Mouse (Mus musculus) gastrocnemius, postnatal 10 days (tissue): Measurements from ENCODE around the gene Ehbp1l1. TPM values are rescaled to one million over a fixed set of nuclear protein-coding genes. Genes with fewer than 3 reads are reported as not detected.

Source experiments
- DNase-seq: peaks from one replicate; pipeline ENCODE4 v3.0.0; 2021; ENCODE audit warnings: mixed read lengths
- microRNA-seq, 2 experiments: library from miRNA; unstranded; fragments of <30 nt; microRNA quantifications; one replicate each; pipeline ENCODE4 v1.2.0; 2021
- total RNA-seq, 2 experiments: library from RNA; stranded (reverse); gene quantifications; 2 replicates each; pipeline ENCODE4 v1.2.3; 2021

Ehbp1l1 gene
- total RNA-seq, 2 experiments from 2014 or later = 280 to 285 TPM

DNA sequence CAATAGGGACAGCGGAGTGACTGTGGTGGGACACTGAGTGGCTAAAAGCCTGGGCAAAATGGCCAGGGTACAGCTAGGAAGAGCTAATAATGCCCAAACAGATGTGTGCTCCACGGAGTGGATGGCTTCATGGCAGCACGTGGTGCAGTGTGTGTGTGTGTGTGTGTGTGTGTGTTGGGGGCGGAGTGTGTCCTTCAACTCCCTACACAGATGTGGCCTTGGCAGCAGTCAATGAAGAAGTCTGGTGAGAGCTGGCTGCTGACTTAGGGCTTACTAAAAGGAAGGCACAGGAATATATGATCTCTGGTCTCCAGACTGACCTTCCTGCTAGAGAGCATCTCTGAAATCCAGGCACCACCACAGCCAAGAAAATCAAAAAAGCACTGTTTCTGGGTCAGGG is 57.7 kb downstream of the Ehbp1l1 start:
- no peak for DNase-seq

DNA sequence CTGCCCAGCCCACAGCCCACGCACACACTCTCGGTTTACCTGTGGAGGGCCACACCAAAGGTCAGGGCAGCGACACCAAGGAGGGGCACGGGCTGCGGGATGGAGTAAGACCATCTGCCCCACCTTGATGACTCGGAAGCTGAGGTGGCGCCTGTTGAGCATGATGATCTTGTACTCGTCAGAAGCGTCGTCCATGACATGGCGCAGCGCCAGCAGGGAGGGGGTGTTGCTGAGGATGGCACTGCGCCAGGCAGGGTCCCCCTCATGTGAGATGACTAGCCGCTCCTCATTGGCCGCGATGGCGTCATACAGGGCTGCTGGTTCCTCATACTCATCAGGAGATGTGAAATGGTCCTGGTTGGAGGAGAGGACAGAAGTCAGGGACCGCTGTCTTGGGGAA is 59.7 kb downstream of the Ehbp1l1 start:
- no peak for DNase-seq

DNA sequence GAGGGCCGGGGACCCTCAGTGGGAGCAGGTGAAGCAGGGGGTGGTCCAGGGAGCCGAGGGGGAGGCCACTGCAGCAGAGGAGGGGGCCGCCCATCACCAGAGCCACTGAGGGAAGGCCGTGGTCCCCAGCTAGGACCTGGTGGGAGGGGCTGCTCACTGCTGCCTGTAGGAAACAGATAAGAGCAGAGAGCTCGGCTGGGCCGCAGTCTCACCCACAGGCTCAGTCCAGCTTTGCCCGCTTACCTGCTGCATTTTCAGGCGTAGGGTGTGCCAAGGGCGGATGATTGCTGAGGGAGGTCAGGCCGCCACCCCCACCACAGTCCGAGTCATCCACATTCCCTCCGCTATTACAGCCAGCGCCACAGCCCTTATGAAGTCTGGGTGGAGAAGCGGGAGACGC is 60.7 kb downstream of the Ehbp1l1 start:
- no peak for DNase-seq

- DNase-seq = no peak
Observed at GRCm38 (mm10) chr19:5664669-5665257, 61.4 kb downstream of the Ehbp1l1 start.

DNA sequence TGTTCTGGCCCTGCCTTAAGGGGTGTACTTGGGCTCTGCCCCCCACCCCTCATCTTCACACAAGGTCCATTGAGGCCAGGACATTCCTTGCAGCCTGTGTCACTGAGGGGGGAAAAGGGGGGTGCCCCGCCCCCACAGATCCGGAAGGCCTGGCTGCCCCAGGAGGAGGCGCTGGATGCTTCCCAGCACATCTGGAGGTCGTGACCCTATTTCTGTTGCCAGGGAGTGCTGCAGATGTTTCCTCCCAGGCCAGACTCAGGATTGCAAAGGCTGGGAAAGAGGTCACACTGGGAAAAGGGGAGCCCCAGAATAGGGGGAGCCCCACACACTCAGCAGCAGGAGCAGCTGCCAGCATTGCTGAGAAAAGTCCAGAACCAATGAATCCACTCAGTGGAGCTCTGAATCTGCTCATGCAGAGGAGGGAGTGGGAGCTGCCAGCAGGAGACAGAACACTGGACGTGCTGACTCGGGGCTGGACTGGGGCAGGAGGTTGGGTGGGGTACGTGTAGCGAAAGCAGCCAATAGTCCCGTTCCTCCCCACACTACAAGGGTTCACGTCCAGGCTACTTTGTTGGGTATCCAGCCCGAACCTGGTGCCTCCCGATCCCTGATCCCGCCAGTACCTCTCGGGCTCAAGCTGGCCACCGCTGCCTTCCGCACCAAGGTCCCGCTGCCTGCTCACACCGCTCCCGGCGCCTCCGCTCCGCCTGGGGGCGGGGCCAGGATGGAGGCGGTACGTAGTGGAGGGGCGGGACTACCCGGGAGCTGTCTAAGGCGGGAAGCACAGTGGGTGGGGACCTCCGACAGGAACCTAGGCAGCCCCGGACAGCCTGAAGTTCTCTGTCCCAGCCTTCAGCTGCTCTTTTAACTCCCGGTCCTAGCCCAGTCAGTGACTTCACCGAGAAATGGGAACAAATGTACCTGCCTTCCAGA is 62.9 kb downstream of the Ehbp1l1 start, which contains the start of gene Sipa1:
Sipa1 (minus strand) TSS at position 727 of the 933 bp plus-strand sequence.
- peak; percentile 90 for DNase-seq

DNA sequence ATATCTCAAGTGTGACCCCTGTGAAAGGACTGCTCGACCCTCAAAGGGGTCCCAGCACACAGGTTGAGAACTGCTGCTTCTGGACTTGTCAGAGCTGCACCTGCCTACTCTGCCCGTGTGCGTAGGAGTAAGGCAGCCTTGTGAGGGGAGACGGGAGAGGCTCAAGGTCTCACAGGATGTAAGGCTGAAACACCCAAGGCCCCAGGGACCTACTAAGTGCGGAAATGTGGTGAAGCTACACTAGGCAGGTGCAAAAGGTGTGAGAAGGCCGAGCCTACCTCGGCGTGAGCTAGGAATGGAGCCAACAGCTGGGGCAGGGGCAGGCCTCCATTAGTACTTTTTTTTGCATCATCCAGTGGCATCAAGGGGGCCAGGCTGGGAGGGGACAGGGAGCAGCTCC is 63.8 kb downstream of the Ehbp1l1 start:
- no peak for DNase-seq

- no peak for DNase-seq
Observed at GRCm38 (mm10) chr19:5660942-5661751, 65.0 kb downstream of the Ehbp1l1 start.

Small RNA genes within 50 kb of the gene (microRNA-seq; reads per million reads assigned to microRNA genes)
- 0 reads per million in 2 experiments for gene Mir6987

Other genes starting within 250 kb of the Ehbp1l1 start
- 10 to 100 TPM; 24.7 to 29.9 TPM for gene Mus81, start 237.9 kb downstream of the Ehbp1l1 start, total RNA-seq
- gene Cfl1, start 235.9 kb downstream of the Ehbp1l1 start, total RNA-seq = 100 to 1,000 TPM; 305 to 378 TPM
- 1 to 10 TPM in 1 of 2 experiments, under 1 TPM in 1; 0.47 to 1.4 TPM for gene 1700020D05Rik, start 222.5 kb downstream of the Ehbp1l1 start, total RNA-seq
- gene Snx32, start 215.8 kb downstream of the Ehbp1l1 start, total RNA-seq = 1 to 10 TPM; 5.1 to 7.2 TPM
- not detected for gene Ovol1, start 165.7 kb downstream of the Ehbp1l1 start, total RNA-seq
- 1 to 10 TPM; 1.6 to 2.7 TPM for gene Ap5b1, start 158.3 kb downstream of the Ehbp1l1 start, total RNA-seq
- gene Rnaseh2c, start 124.4 kb downstream of the Ehbp1l1 start, total RNA-seq = 10 to 100 TPM; 44.9 to 50.4 TPM
- gene Kat5, start 116.1 kb downstream of the Ehbp1l1 start, total RNA-seq = 10 to 100 TPM; 31.6 to 39.9 TPM
- gene Rela, start 88.8 kb downstream of the Ehbp1l1 start, total RNA-seq = 10 to 100 TPM; 20.0 to 28.8 TPM
- gene Sipa1, start 62.6 kb downstream of the Ehbp1l1 start, total RNA-seq = 10 to 100 TPM; 25.5 to 36.6 TPM
- 10 to 100 TPM; 19.3 to 25.0 TPM for gene Map3k11, start 37.6 kb downstream of the Ehbp1l1 start, total RNA-seq
- gene Pcnx3, start 37.4 kb downstream of the Ehbp1l1 start, total RNA-seq = 10 to 100 TPM; 19.5 to 32.5 TPM
- not detected for gene Kcnk7, start 21.9 kb downstream of the Ehbp1l1 start, total RNA-seq
- gene Fam89b, start 3.3 kb upstream of the Ehbp1l1 start, total RNA-seq = 10 to 100 TPM; 43.1 to 44.9 TPM
- 100 to 1,000 TPM in 1 of 2 experiments, 10 to 100 TPM in 1; 88.0 to 113 TPM for gene Ltbp3, start 14.6 kb upstream of the Ehbp1l1 start, total RNA-seq
- 10 to 100 TPM; 56.0 to 59.6 TPM for gene Scyl1, start 45.1 kb upstream of the Ehbp1l1 start, total RNA-seq
- gene Frmd8, start 149.0 kb upstream of the Ehbp1l1 start, total RNA-seq = 10 to 100 TPM in 1 of 2 experiments, 1 to 10 TPM in 1; 7.4 to 10.3 TPM
- gene Slc25a45, start 151.5 kb upstream of the Ehbp1l1 start, total RNA-seq = 1 to 10 TPM; 2.6 to 3.5 TPM
- gene Tigd3, start 167.8 kb upstream of the Ehbp1l1 start, total RNA-seq = under 1 TPM; 0.82 to 0.95 TPM
- 10 to 100 TPM; 86.8 to 90.9 TPM for gene Dpf2, start 186.7 kb upstream of the Ehbp1l1 start, total RNA-seq
- 10 to 100 TPM; 16.6 to 20.9 TPM for gene Cdc42ep2, start 198.5 kb upstream of the Ehbp1l1 start, total RNA-seq
- 10 to 100 TPM; 13.7 to 18.7 TPM for gene Pola2, start 237.9 kb upstream of the Ehbp1l1 start, total RNA-seq